Mouse (Mus musculus): ENCODE data around the gene Xkr7.

Gene Xkr7

GRCm38 (mm10) chr2:153033545-153034230, 2.0 kb downstream of the Xkr7 start:
- DNase-seq: no peak

- DNase-seq: no peak
These were observed 5.0 kb downstream of the Xkr7 start for GRCm38 (mm10) chr2:153036690-153037089.

GRCm38 (mm10) chr2:153043886-153044285, 12.2 kb downstream of the Xkr7 start:
- no peak for DNase-seq

- peak; percentile 45 for DNase-seq
These were observed 14.2 kb downstream of the Xkr7 start for GRCm38 (mm10) chr2:153045884-153046299.

GRCm38 (mm10) chr2:153047828-153048465, 16.3 kb downstream of the Xkr7 start:
- peak; percentile 47 for DNase-seq

GRCm38 (mm10) chr2:153049288-153049996, 17.8 kb downstream of the Xkr7 start:
- DNase-seq: no peak

- no peak for DNase-seq
These were observed 18.3 kb downstream of the Xkr7 start for GRCm38 (mm10) chr2:153049997-153050358.

GRCm38 (mm10) chr2:153051095-153051494, 19.4 kb downstream of the Xkr7 start:
- DNase-seq: no peak

- no peak for DNase-seq
These were observed 19.9 kb downstream of the Xkr7 start for GRCm38 (mm10) chr2:153051537-153051936.

- no peak for DNase-seq
These were observed 21.2 kb downstream of the Xkr7 start for GRCm38 (mm10) chr2:153052700-153053351.

- no peak for DNase-seq
These were observed 22.2 kb downstream of the Xkr7 start for GRCm38 (mm10) chr2:153053896-153054295.

- DNase-seq: no peak
These were observed 23.7 kb downstream of the Xkr7 start for GRCm38 (mm10) chr2:153055270-153055920.

GRCm38 (mm10) chr2:153058365-153058764, 26.7 kb downstream of the Xkr7 start:
- DNase-seq: no peak

- DNase-seq: no peak
These were observed 28.6 kb downstream of the Xkr7 start for GRCm38 (mm10) chr2:153060216-153060615.

- no peak for DNase-seq
These were observed 31.7 kb downstream of the Xkr7 start for GRCm38 (mm10) chr2:153063394-153063793.

GRCm38 (mm10) chr2:153064190-153064970, 32.7 kb downstream of the Xkr7 start:
- no peak for DNase-seq

GRCm38 (mm10) chr2:153065747-153066508, 34.3 kb downstream of the Xkr7 start, which contains the start of gene Ccm2l:
Gene Ccm2l (plus strand): TSS chr2:153065955.
- DNase-seq: peak; percentile 15

- DNase-seq: no peak
These were observed 35.3 kb downstream of the Xkr7 start for GRCm38 (mm10) chr2:153066991-153067390.

GRCm38 (mm10) chr2:153070762-153071490, 39.3 kb downstream of the Xkr7 start:
- peak; percentile 37 for DNase-seq

GRCm38 (mm10) chr2:153071491-153072184, 40.0 kb downstream of the Xkr7 start:
- DNase-seq: no peak
